Comparison of ENCODE assay signal across 8 mouse cellular contexts in the genomic region with DNA sequence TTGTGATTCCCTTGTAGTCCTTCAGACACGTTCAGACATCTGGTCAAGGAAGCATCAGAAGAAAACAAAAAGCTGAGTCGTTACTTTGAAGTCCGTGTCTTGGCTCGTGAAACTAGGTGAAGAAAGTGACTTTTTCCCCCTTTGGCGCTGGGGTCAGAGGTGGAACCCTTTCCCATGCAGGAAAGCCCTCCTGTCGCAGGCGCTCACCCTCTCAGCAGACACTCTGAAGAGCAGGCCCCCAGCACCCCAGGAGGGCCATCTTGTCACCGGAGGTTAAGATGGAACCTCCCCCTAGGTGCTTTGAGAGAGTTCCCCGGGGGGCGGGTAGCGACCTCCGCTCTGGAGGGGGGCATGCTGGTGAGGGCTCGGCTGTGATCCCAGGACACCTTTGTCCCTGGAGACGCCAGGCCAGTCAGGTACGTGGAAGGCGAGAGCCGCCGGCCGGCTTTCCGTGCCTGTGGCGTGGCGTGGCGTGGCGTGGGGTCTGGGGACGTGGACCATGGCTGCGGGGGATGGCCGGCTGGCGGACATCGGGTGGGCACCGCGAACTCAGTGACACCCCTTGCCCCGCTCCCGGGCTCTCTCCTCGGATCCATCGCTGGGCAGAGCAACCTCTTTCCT. TPM values are rescaled to one million over a fixed set of nuclear protein-coding genes. Genes with fewer than 3 reads are reported as not detected.
A peak's percentile ranks its signal among the peaks of the same experiment; 100 is the strongest.
DNase-seq lines count a peak whose midpoint lies in the region; ATAC-seq lines count a peak whose summit lies in the region.

No protein-coding gene starts in this region.

- peak overlapping the region; percentile 98 for H3K9ac ChIP-seq in hindbrain, embryonic 16.5 days (ENCODE audit: low read depth, low read length)

- intact Hi-C loops in left cerebral cortex, postnatal 4 days (cut with DNase I): no loop called here

- peak; percentile 8; the same call in 1 of the 2 replicates for ATAC-seq in hindbrain, embryonic 16.5 days

- DNase-seq in layer of hippocampus, adult 11-12 months (ENCODE audit: low spot score): peak; percentile 18
- no peak for DNase-seq in layer of hippocampus, adult 9-10 months (ENCODE audit: low spot score)
- DNase-seq in cerebellum, postnatal 14 days: peak; percentile 67 to 68
- DNase-seq in gastrocnemius, adult 18-20 months (ENCODE audit: low spot score): peak; percentile 34
- DNase-seq in left cerebral cortex, postnatal 4 days: peak; percentile 51
- peak; percentile 21 for DNase-seq in mesoderm, embryonic 11.5 days (ENCODE audit: low read depth, low spot score)
- peak; percentile 30 for DNase-seq in spleen, adult 12 weeks (ENCODE audit: low spot score)

- peak overlapping the region; percentile 93 for H3K27ac ChIP-seq in hindbrain, embryonic 16.5 days (ENCODE audit: low read depth, low read length)

- no peaks in the 10 kb centered on the region for H3K27me3 ChIP-seq in hindbrain, embryonic 16.5 days (replicated peaks; ENCODE audit: control insufficient read depth, insufficient read depth, low read length)

- H3K36me3 ChIP-seq in hindbrain, embryonic 16.5 days (ENCODE audit: control insufficient read depth, insufficient read depth, low read length): peaks cover 9% of the 10 kb centered on the region; the same call in 1 of the 2 replicates

- peak overlapping the region; percentile 97 for H3K4me3 ChIP-seq in hindbrain, embryonic 16.5 days (ENCODE audit: low read length)

- H3K9me3 ChIP-seq in hindbrain, embryonic 16.5 days (ENCODE audit: control insufficient read depth, low read length): no peaks in the 10 kb centered on the region

- H3K4me1 ChIP-seq in hindbrain, embryonic 16.5 days (ENCODE audit: control insufficient read depth, insufficient read depth, low read depth, low read length): peaks cover 19% of the 10 kb centered on the region

- 1% methylated on average over 26 of the region's 35 CpGs for whole genome bisulfite sequencing in hindbrain, embryonic 16.5 days

- peak overlapping the region; percentile 95 for H3K4me2 ChIP-seq in hindbrain, embryonic 16.5 days (ENCODE audit: low read length)

RNA-seq across cellular contexts. Expression of gene Tlk2, which starts 2.0 kb away (rescaled TPM):
- 10 to 100 TPM; 37.5 to 40.0 TPM for total RNA-seq in gastrocnemius, adult 18-20 months (2021)
- polyA plus RNA-seq in hindbrain, embryonic 16.5 days (2015; fragmentation: Nextera tagmentation; extraction: Ambion mirVana): 12.4 and 16.7 TPM in 2 replicates
- 10 to 100 TPM; 60.6 to 62.6 TPM for total RNA-seq in left cerebral cortex, postnatal 4 days (2021)

RNA-seq across cellular contexts. Expression of gene Gm10842, which starts 33.9 kb away (rescaled TPM):
- not detected for total RNA-seq in gastrocnemius, adult 18-20 months (2021)
- polyA plus RNA-seq in hindbrain, embryonic 16.5 days (2015; fragmentation: Nextera tagmentation; extraction: Ambion mirVana): not detected in 2 replicates
- not detected for total RNA-seq in left cerebral cortex, postnatal 4 days (2021)

RNA-seq across cellular contexts. Expression of gene Mettl2, which starts 54.4 kb away (rescaled TPM):
- 1 to 10 TPM; 7.4 to 7.7 TPM for total RNA-seq in gastrocnemius, adult 18-20 months (2021)
- polyA plus RNA-seq in hindbrain, embryonic 16.5 days (2015; fragmentation: Nextera tagmentation; extraction: Ambion mirVana): 30.3 and 31.2 TPM in 2 replicates
- 10 to 100 TPM; 25.5 to 25.9 TPM for total RNA-seq in left cerebral cortex, postnatal 4 days (2021)
